ENCODE assay signal across 8 mouse cellular contexts in the genomic region with DNA sequence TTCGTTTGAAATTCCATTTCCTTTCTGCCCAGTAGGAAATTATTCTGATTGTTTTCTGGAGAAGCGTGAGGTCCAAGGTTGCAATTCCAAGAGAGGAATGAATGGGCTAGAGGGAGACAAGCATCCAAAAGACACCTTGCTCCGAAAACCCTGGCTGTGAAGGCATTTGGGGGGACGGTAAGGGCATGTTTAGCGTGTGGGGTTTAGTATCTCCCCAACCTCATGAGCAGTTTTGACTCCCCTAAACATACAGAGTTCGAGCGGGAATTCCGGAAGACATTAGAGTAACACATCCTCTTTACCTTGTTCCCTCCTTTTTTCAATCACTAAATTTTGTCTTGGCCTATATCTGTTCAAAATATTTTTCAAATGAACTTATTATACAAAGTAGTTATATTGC. TPM values are rescaled to one million over a fixed set of nuclear protein-coding genes. Genes with fewer than 3 reads are reported as not detected.
DNase-seq lines count a peak whose midpoint lies in the region; ATAC-seq and TF ChIP-seq lines count a peak whose summit lies in the region.

No protein-coding gene starts in this region.

- no peak for TF ChIP-seq POLR2A in olfactory bulb, adult 2 months (IDR thresholded peaks at IDR 0.05; ENCODE audit: insufficient read depth, low read depth, low read length)

- ATAC-seq in lung, postnatal 0 days: no peak
- ATAC-seq in forebrain, embryonic 13.5 days: no peak
- no peak for ATAC-seq in intestine, postnatal 0 days
- no peak for ATAC-seq in erythroid progenitor cell, adult 5-6 weeks (replicated peaks; ENCODE audit: low FRiP score, poor library complexity, severe bottlenecking)

- H3K9me3 ChIP-seq in lung, postnatal 0 days (ENCODE audit: low read length): no peaks in the 10 kb centered on the region
- no peaks in the 10 kb centered on the region for H3K9me3 ChIP-seq in forebrain, embryonic 13.5 days (replicated peaks)
- H3K9me3 ChIP-seq in intestine, postnatal 0 days (ENCODE audit: control insufficient read depth): no peaks in the 10 kb centered on the region

- TF ChIP-seq CTCF in lung, postnatal 0 days (IDR thresholded peaks at IDR 0.05): no peak
- no peak for TF ChIP-seq CTCF in intestine, postnatal 0 days (IDR thresholded peaks at IDR 0.05; ENCODE audit: low read depth)
- TF ChIP-seq CTCF in olfactory bulb, adult 2 months (IDR thresholded peaks at IDR 0.05; ENCODE audit: insufficient read depth, low read depth, low read length): no peak

- H3K27me3 ChIP-seq in lung, postnatal 0 days (replicated peaks; ENCODE audit: insufficient read depth, low read length): no peaks in the 10 kb centered on the region
- H3K27me3 ChIP-seq in forebrain, embryonic 13.5 days: peaks cover 34% of the 10 kb centered on the region
- no peaks in the 10 kb centered on the region for H3K27me3 ChIP-seq in intestine, postnatal 0 days (replicated peaks; ENCODE audit: control insufficient read depth, insufficient read depth, low read length)

- peak; percentile 36 for DNase-seq in lung, postnatal 0 days (ENCODE audit: low spot score)
- no peak for DNase-seq in lung, postnatal 36 days
- DNase-seq in left cerebral cortex, postnatal 36 days (ENCODE audit: low spot score in 2 of 2): no peak
- DNase-seq in layer of hippocampus, adult 11-12 months (ENCODE audit: low spot score): no peak

- H3K36me3 ChIP-seq in lung, postnatal 0 days (ENCODE audit: insufficient read depth, low read length): no peaks in the 10 kb centered on the region
- no peaks in the 10 kb centered on the region for H3K36me3 ChIP-seq in forebrain, embryonic 13.5 days (ENCODE audit: poor library complexity, severe bottlenecking)
- no peaks in the 10 kb centered on the region; the same call in 1 of the 2 replicates for H3K36me3 ChIP-seq in intestine, postnatal 0 days (ENCODE audit: control insufficient read depth, insufficient read depth)

- TF ChIP-seq EP300 in lung, postnatal 0 days (IDR thresholded peaks at IDR 0.05): no peak; the same call in 1 of the 2 replicates

- peak overlapping the region; percentile 95 for H3K4me2 ChIP-seq in lung, postnatal 0 days (replicated peaks; ENCODE audit: low read depth, low read length)
- H3K4me2 ChIP-seq in forebrain, embryonic 13.5 days: peak overlapping the region; percentile 99
- peak overlapping the region; percentile 97 for H3K4me2 ChIP-seq in intestine, postnatal 0 days (replicated peaks; ENCODE audit: low read depth)

- under 1% methylated on average over 8 of the region's 8 CpGs for WGBS in lung, postnatal 0 days
- under 1% methylated on average over 8 of the region's 8 CpGs for WGBS in forebrain, embryonic 13.5 days
- WGBS in intestine, postnatal 0 days: under 1% methylated on average over 8 of the region's 8 CpGs
- 5% methylated on average over 8 of the region's 8 CpGs for WGBS in olfactory bulb, adult 2 months

- intact Hi-C loops in left cerebral cortex, postnatal 36 days (cut with DNase I): loop anchor here (2.0 to 5.0 kb wide), 5 partner anchors 42 to 252 kb away; no protein-coding TSS in a partner anchor

- peak overlapping the region; percentile 59 for H3K9ac ChIP-seq in lung, postnatal 0 days (replicated peaks; ENCODE audit: low read depth)
- peak overlapping the region; percentile 79 for H3K9ac ChIP-seq in forebrain, embryonic 13.5 days
- H3K9ac ChIP-seq in intestine, postnatal 0 days (ENCODE audit: low read depth, low read length): peak overlapping the region; percentile 75

- peak overlapping the region; percentile 80 for H3K4me3 ChIP-seq in lung, postnatal 0 days (ENCODE audit: low read depth, low read length)
- peak overlapping the region; percentile 69 for H3K4me3 ChIP-seq in forebrain, embryonic 13.5 days
- H3K4me3 ChIP-seq in intestine, postnatal 0 days (ENCODE audit: low read depth, low read length): peak overlapping the region; percentile 64
- peak overlapping the region; percentile 67 for H3K4me3 ChIP-seq in olfactory bulb, adult 2 months (ENCODE audit: insufficient read depth, low read depth, low read length)

- H3K4me1 ChIP-seq in lung, postnatal 0 days (ENCODE audit: insufficient read depth, low read depth, low read length): peaks cover 10% of the 10 kb centered on the region; the same call in 1 of the 2 replicates
- H3K4me1 ChIP-seq in forebrain, embryonic 13.5 days: peaks cover 82% of the 10 kb centered on the region
- 0 out of 2 replicates have a peak, but pooled peaks cover 3% of the 10 kb centered on the region for H3K4me1 ChIP-seq in intestine, postnatal 0 days (replicated peaks; ENCODE audit: control insufficient read depth, insufficient read depth, low read length)
- peaks cover 27% of the 10 kb centered on the region for H3K4me1 ChIP-seq in olfactory bulb, adult 2 months (ENCODE audit: control insufficient read depth, insufficient read depth, low read length)

- H3K27ac ChIP-seq in lung, postnatal 0 days (ENCODE audit: low read length): peak overlapping the region; percentile 98
- peak overlapping the region; percentile 89 for H3K27ac ChIP-seq in forebrain, embryonic 13.5 days
- peak overlapping the region; percentile 99 for H3K27ac ChIP-seq in intestine, postnatal 0 days (ENCODE audit: low read depth, low read length)
- no peak overlapping the region for H3K27ac ChIP-seq in olfactory bulb, adult 2 months (ENCODE audit: insufficient read depth, low read depth, low read length)

RNA-seq across cellular contexts. Expression of a gene that starts 0.4 kb away (rescaled TPM):
- 89.1 and 93.9 TPM in 2 replicates for polyA plus RNA-seq in lung, postnatal 0 days (2015; fragmentation: Nextera tagmentation; extraction: Ambion mirVana)
- 29.9 and 30.4 TPM in 2 replicates for polyA plus RNA-seq in forebrain, embryonic 13.5 days (2015; fragmentation: Nextera tagmentation; extraction: Ambion mirVana)
- 44.0 and 52.9 TPM in 2 replicates for polyA plus RNA-seq in intestine, postnatal 0 days (2015; fragmentation: Nextera tagmentation; extraction: Ambion mirVana)
- polyA plus RNA-seq in olfactory bulb, adult 2 months (2012; ENCODE audit: insufficient read depth, insufficient read length, low replicate concordance, missing spikeins): not detected in 2 replicates
- 1.8 TPM in 1 of 2 replicates, not detected in the other for total RNA-seq in erythroid progenitor cell, adult 5-6 weeks (2015; ENCODE audit: low replicate concordance)
- 2.1 TPM in 1 of 2 replicates, not detected in the other for total RNA-seq in erythroid progenitor cell, adult 5-6 weeks (2017; ENCODE audit: low replicate concordance)
- 10 to 100 TPM; 18.1 to 18.3 TPM for total RNA-seq in left cerebral cortex, postnatal 36 days (2021)

Comparison
In these comparisons a context has a peak if more than half of its experiments do, and no peak if none do; other contexts are left out.
1. RNA of a gene that starts 0.4 kb away (polyA plus RNA-seq): 89.1 to 93.9 TPM in lung, postnatal 0 days, 44.0 to 52.9 TPM in intestine, postnatal 0 days and 29.9 to 30.4 TPM in forebrain, embryonic 13.5 days; not detected in olfactory bulb, adult 2 months; every median in the first group is over 10 times any median in the second.
2. Peak in every context shown above with its lines, with median percentiles within 50 percentile points of each other: H3K4me2 ChIP-seq, H3K4me3 ChIP-seq and H3K9ac ChIP-seq.